Mouse (Mus musculus): ENCODE results near the gene Tcl1b4. TPM values are rescaled to one million over a fixed set of nuclear protein-coding genes. Genes with fewer than 3 reads are reported as not detected.
A peak's percentile ranks its signal among the peaks of the same experiment; 100 is the strongest.
"Not testable (repeated sequence)": the region's sequence is repeated elsewhere in the genome, so short reads cannot be mapped to it uniquely, and the experiment has no call there.

Tcl1b4 gene
- total RNA-seq (2017) = not detected in 2 replicates

DNA sequence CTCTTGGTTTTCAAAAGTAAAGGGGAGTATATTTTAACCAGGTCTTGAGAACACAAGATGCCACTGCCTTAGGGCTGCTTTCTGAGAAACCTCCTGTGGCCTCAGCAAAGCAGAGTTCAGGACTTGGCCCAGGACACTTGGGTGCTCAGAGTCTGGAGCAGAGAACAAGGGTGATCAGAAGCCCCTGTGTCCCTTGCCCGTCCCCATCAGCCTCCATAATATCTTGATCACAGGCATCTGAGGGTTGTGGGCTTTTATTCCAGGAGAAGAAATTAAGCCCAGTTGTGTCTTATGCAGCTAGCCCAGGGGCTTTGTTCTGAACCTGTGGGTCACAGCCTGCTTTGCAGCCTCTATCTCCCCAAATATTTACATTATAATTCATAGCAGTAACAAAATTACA lies at the start of gene Tcl1b4:
TSS of gene Tcl1b4 (plus strand) at position 301 of the 400 bp plus-strand sequence.
- ATAC-seq (replicated peaks; ENCODE audit: low read depth, poor library complexity, severe bottlenecking) = not testable (repeated sequence)

DNA sequence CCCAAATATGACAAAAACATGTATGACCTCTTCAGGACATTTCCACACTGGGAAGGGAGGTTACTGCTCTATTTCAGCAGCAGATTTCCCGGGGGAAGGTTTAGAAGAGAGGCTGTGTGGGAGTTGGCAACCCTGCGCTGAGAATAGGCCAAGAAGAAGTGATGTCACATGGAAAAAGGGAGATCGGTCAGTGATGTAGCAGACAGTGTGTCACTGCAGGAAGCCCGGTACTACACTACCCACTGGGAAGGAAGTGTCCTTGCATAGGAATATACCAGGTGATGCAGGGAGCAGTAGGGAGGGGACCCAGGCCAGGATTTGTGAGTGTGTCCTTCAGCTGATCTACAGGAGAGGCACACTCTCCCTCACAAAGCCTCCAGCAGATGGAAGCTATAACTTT lies 46.5 kb upstream of the Tcl1b4 start:
- not testable (repeated sequence) for ATAC-seq (replicated peaks; ENCODE audit: low read depth, poor library complexity, severe bottlenecking)

DNA sequence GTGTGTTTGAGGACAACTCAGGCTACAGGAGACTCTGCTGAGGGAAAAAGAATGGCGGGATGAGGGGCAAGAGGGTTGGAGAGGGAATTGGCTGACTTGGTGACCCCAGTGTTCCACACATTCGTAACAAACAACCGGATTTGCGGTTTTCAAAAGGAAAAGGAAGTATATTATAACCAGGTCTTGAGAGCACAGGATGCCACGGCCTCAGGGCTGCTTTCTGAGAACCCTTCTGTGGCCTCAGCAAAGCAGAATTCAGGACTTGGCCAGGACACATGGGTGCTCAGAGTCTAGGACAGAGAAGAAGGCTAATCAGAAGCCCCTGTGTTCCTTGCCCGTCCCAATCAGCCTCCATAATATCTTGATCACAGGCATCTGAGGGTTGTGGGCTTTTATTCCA lies 42.9 kb upstream of the Tcl1b4 start:
- ATAC-seq (replicated peaks; ENCODE audit: low read depth, poor library complexity, severe bottlenecking) = peak; percentile 45

DNA sequence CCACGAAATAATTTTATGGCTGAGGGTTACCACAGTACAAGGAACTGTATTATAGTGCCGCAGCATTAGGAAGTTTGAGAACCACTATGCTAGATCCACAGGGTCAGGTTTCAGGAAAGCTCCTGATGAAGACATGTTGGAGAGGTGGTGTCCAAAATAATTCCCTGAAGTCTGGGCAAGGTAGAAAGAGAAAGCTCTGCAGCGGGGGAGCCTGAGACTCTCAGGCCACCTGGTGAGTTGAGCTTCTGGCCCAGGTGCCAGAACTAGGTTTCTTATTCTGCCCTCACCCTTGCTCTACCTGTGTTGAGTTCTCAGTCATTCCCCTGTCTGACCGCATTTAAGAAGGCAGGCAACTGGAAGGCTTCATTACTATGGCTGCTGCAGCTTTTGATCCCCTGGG lies 42.4 kb upstream of the Tcl1b4 start, which contains the start of gene Tcl1b1:
TSS of gene Tcl1b1 (plus strand) at position 301 of the 400 bp plus-strand sequence.
- no peak for ATAC-seq (replicated peaks; ENCODE audit: low read depth, poor library complexity, severe bottlenecking)

DNA sequence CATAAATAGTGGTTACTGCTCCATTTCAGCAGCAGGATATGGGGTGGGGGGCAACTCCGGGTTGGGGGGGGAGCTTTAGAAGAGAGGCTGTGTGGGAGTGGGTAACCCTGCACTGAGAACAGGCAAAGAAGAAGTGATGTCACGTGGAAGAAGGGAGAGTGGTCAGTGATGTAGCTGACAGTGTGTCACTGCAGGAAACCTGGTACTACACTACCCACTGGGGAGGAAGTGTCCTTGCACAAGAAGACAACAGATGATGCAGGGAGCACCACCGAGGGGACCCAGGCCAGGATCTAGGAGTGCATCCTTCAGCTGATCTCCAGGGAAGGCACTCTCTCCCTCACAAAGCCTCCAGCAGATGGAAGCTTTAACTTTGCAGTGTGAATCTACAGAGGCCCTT lies 35.0 kb upstream of the Tcl1b4 start:
- ATAC-seq (replicated peaks; ENCODE audit: low read depth, poor library complexity, severe bottlenecking) = peak; percentile 83

DNA sequence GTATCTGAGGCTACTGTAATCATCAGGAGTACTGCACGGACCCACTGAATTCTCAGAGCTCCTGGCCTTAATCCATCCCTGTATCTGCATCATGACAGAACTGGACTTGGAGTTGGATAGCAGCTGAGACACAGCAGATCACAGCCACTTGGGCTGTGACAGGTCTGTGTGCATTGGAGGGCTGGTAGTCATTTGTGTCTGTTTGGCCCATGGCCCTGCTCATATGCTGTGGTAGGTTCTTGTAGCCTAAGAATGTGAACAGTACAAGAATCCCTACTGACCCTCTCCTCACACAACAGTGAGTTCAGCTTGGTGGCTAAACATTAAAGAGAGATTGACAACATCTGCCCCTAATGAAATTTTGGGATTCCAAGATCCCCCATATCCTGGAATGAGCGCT lies 28.4 kb upstream of the Tcl1b4 start:
- ATAC-seq (replicated peaks; ENCODE audit: low read depth, poor library complexity, severe bottlenecking) = no peak

DNA sequence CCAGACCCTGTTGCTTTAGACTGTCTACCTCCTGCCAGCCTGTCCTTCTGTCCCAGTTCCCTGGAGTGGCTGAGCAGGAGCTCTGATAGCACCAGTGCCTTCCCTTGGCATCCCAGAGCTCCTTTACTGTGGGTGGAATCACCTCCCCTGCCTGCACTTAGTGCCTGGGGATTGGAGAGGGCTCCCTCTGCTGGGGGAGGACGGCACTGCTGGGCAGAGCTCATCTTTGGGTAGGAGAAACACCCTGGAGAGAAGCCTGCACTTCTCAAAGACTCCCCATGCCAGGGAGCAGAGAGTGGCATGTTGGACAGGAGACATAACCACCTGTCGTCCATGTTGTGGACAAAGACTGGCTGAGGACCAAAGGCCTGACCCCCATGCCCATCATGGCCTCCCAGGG lies 27.4 kb upstream of the Tcl1b4 start:
- ATAC-seq (replicated peaks; ENCODE audit: low read depth, poor library complexity, severe bottlenecking) = peak; percentile 93

DNA sequence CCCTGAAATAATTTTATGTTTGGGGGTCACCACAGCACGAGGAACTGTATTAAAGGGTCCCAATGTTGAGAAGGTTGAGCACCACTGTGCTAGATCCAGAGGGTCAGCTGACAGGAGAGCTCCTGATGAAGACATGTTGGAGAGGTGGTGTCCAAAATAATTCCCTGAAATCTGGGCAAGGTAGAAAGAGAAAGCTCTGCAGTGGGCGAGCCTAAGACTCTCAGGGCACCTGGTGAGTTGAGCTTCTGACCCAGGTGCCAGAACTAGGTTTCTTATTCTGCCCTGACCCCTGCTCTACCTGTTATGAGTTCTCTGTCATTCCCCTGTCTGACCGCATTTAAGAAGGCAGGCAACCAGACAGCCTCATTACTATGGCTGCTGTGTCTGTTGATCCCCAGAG lies 25.7 kb upstream of the Tcl1b4 start, which contains the start of gene Tcl1b5:
TSS of gene Tcl1b5 (plus strand) at position 301 of the 400 bp plus-strand sequence.
- not testable (repeated sequence) for ATAC-seq (replicated peaks; ENCODE audit: low read depth, poor library complexity, severe bottlenecking)

DNA sequence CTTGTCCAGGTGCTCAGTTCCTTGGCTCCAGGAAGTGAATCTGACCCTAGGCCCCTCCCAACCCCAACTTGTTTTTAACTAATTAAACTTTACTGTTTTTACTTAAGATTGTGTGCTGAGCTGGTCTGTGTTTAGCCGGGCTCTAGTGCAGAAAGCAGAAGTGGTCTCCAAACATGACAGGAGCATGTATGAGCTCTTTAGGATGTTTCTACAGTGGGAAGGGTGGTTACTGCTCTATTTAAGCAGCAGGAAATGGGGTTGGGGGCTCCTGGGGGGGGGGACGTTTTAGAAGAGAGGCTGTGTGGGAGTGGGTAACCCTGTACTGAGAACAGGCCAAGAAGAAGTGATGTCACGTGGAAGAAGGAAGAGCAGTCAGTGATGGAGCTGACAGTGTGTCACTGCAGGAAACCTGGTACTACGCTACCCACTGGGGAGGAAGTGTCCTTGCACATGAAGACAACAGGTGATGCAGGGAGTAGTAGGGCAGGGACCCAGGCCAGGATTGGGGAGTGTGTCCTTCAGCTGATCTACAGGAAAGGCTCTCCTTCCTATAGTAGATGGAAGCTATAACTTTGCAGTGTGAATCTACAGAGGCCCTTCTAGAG lies 20.6 kb upstream of the Tcl1b4 start:
- ATAC-seq (replicated peaks; ENCODE audit: low read depth, poor library complexity, severe bottlenecking) = peak; percentile 78

DNA sequence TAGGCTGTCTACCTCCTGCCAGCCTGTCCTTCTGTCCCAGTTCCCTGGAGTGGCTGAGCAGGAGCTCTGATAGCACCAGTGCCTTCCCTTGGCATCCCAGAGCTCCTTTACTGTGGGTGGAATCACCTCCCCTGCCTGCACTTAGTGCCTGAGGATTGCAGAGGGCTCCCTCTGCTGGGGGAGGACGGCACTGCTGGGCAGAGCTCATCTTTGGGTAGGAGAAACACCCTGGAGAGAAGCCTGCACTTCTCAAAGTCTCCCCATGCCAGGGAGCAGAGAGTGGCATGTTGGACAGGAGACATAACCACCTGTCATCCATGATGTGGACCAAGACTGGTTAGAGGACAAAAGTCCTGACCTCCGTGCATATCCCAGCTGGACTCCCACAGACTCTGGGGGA lies 12.8 kb upstream of the Tcl1b4 start:
- ATAC-seq (replicated peaks; ENCODE audit: low read depth, poor library complexity, severe bottlenecking) = peak; percentile 92

DNA sequence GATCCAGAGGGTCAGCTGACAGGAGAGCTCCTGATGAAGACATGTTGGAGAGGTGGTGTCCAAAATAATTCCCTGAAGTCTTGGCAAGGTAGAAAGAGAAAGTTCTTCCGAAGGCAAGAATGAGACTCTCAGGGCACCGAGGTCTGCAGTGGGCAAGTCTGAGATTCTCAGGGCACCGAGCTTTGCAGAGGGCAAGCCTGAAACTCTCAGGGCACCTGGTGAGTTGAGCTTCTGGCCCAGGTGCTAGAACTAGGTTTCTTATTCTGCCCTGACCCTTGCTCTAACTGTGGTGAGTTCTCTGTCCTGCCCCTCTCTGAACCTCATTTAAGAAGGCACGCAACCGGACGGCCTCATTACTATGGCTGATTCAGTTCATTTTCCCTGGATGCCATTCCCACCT lies 11.0 kb upstream of the Tcl1b4 start, which contains the start of gene Tcl1b3:
TSS of gene Tcl1b3 (plus strand) at position 301 of the 400 bp plus-strand sequence.
- not testable (repeated sequence) for ATAC-seq (replicated peaks; ENCODE audit: low read depth, poor library complexity, severe bottlenecking)

DNA sequence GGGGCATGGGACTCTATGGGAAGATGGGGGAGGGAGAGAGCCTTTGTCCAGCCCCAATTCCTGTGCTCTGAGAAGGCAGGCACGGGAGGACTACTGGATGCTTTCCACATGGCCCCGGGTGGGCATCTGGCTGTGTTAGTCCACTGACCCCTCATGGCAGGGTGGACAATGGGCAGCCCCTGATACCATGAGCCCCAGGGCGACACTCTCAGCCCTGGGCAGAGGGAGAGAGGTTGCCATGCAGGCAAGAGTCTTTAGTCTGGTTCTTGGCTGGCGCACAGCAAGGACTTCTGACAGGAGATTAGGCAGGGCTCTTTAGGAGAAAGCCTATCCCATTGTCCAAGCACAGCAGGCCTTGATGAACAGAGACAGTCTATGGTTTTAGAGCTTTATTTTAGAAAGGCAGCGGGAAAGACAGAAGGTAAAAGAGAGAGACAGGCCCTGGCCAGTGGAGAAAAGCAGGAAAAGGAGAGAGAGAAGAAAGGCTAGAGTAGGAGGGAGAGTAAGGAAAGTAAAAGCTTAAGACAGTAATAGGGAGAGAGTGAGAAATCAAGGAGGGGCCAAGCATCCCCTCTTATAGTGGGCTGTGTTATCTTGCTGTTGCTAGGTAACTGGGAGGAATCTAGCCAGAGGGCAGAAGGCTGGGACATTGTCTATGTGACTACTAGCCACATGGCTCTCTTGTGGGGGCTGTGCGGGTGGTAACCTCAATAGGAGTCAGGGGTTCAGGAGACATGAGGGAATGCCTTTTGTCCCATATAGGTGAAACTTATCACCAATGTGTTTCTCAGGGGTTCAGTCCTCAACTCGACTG lies 1.9 kb upstream of the Tcl1b4 start:
- ATAC-seq (replicated peaks; ENCODE audit: low read depth, poor library complexity, severe bottlenecking) = not testable (repeated sequence)

DNA sequence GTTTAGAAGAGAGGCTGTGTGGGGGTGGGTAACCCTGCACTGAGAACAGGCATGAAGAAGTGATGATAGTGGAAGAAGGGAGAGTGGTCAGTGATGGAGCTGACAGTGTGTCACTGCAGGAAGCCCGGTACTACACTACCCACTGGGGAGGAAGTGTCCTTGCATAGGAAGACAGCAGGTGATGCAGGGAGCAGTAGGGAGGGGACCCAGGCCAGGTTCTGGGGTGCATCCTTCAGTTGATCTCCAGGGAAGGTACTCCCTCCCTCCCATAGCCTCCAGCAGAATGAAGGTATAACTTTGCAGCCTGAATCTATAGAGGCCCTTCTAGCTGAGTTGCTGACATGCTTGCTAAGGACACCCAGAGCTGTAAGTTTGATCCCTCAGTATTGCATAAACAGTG lies 5.3 kb downstream of the Tcl1b4 start:
- ATAC-seq (replicated peaks; ENCODE audit: low read depth, poor library complexity, severe bottlenecking) = no peak

DNA sequence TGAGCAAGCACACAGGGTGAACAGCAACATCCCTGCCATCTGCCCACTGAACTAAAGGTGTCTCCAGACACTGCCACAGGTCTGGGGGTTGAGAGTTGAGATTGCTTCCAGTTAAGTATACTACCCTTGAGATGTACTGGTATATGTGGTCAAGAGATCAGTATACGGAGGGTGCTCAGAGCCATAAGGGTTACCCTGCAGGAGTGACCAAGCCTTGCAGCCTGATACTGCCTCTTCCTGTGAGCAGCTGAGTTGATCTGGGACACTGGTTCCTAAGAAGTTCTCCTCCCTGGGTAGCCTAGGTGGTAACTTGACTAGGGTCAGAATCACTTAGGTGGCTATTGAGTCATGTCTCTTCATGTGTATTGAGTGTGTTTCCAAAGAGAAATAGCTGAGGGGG lies 6.7 kb downstream of the Tcl1b4 start:
- ATAC-seq (replicated peaks; ENCODE audit: low read depth, poor library complexity, severe bottlenecking) = no peak

DNA sequence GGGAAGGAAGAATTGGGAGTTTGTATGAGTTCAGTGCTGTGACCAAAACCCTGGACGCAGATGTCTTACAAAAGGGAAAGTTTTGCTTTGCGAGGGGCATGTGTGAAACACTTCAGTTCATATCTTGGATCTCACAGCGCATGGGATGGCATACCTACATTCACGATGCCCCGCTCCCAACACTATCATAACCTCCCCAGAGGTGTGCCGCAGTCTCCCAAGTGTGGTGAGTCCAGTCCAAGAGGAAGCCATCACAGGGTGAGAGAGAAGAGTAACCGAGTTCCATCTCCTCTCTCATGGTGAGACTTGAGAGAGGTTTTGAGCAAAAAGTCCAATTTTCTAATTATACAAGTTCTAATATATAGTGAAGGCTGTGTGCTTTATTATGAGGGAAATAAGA lies 7.5 kb downstream of the Tcl1b4 start:
- ATAC-seq (replicated peaks; ENCODE audit: low read depth, poor library complexity, severe bottlenecking) = no peak

DNA sequence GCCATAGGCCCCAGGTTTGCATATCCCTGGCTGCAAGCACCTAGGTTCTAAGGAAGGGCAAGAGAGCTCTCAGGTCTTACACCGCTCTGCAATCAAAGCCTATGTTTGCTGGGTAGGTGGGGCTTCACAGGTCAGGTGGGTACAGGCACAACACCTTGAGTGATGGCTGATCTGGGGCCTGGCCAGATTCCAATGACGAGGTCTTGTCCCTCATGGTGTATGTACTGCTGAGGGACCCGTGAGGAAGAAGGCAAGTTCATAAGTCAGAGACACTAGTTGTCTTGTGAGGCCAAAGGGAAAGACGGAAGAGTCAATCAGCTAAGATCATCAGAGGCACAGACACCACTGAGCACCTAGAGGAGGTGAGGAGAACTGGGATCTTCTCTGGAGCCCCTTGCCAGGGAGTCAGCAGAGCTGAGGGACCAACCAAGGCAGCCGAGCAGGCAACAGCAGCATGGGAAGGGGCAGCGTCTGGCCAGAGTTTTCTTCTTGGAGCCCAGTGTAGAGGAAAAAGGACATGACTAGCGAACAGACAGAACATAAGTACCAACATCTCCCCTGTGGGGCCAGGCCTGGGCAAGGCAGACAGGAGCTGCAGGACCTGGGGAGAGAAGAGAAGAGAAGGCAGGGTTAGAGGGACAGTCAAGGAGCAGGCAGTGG lies 15.5 kb downstream of the Tcl1b4 start:
- ATAC-seq (replicated peaks; ENCODE audit: low read depth, poor library complexity, severe bottlenecking) = no peak

DNA sequence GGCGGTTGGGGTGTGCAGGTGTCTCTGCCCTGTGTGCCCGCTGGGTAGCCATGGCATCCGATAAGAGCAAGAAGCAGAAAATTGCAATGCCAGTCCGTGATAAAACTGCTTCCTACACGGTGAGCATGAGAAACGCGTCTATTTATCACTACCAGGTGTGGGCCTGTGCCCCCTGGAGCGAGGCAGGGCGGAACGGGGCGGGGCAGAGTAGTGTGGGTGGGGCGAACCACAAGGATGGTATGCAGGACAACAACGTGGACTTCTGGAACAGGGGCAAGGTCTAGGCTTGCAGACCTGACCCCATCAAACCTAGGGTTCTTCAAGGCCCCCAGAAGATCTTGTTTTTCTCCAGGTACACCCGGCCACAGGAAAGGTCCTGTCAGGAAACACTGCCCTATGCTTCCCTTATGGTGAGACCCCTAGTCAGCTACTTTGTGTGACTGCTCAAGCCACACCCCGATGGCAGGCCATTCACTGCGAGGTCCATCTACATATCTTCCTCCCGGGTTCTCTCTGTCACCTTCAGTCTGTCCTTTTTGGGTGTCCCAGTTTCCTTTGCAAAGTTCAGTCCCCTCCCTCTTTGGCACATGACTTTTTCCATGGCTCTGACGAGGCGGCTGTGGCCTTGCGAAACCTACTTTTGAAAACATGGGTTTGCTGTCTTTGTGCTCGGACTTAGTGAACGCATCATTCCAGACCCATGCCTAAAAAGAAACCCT lies 21.0 kb downstream of the Tcl1b4 start, which contains the start of gene Tcl1:
TSS of gene Tcl1 (minus strand) at position 193 of the 719 bp plus-strand sequence.
- ATAC-seq (replicated peaks; ENCODE audit: low read depth, poor library complexity, severe bottlenecking) = no peak

DNA sequence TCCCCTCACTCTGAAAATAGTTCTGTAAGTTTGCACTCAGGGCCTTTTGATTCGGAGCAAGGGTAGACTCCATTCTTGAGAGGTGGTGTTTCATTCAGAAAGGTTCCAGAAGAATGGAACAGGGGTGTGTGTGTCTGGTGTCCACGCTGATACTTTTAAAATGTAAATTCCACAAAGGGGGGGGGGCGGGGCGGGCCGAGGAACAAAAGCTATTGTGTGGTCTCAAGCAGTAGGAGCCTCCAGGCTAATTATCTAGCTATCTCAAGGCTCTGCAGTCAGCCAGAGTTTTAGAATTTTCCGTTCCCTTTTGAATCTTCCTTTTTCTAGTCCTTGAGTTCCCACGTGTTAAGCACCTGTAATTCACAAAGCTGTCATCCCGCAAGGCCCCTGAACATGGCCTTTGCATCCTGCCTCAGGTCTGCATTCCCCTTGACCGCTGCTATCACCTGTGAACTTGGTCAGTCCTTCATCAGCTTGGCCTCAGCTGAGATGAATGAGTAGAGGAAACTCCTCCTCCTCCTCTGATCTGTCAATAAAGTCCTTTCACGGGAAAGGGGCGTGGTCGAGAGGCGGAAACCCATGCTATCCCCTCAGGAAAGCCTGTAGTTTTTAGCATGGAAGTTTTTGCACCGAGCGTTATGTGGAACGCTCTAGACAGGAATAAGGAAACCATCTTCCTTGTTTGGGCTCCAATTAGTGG lies 23.0 kb downstream of the Tcl1b4 start:
- no peak for ATAC-seq (replicated peaks; ENCODE audit: low read depth, poor library complexity, severe bottlenecking)

DNA sequence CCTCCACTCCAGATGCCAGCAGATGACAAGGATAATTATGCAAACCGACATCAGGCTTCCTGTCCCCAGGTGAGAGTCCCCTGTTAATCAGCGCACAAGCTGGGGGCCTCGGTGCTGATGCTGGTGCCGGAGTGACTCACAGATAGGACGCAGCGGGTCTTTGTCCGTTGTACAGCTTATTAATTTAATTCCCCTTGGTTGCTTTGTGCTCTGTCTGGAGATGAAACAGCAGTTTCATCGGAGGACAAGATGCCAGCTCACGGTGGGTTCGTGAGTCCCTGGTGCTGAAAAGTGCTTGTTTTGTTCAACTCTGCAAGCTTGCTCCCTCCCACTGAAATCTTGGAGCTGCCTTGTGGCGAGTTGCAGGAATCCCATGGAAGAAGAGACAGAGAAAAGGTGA lies 32.6 kb downstream of the Tcl1b4 start:
- ATAC-seq (replicated peaks; ENCODE audit: low read depth, poor library complexity, severe bottlenecking) = no peak

DNA sequence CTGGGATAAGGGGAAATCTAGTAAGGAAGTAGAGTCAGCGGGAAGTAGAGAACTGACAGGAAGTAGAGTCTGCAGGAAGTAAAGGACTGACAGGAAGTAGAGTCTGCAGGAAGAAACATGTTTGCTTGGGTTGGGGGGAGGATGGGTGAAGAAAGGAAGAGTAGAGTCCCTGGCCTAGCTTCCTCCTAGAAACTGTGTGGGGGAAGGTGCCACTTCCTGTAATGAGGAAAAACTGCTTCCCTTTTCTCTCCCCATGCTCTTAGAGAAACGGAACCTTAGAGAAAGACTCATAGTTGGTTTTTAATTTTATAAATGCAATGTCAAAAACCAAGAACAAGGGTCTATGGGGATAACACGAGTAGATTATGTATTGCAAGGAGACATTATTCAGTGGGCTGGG lies 33.3 kb downstream of the Tcl1b4 start:
- peak; percentile 71 for ATAC-seq (replicated peaks; ENCODE audit: low read depth, poor library complexity, severe bottlenecking)
